Mouse (Mus musculus) adrenal gland, postnatal 10 days (tissue): ENCODE measurements around the gene Cobll1. TPM values are rescaled to one million over a fixed set of nuclear protein-coding genes. Genes with fewer than 3 reads are reported as not detected.
A peak's percentile ranks its signal among the peaks of the same experiment; 100 is the strongest.

ENCODE experiments used
- DNase-seq: peaks from one replicate; pipeline ENCODE4 v3.0.0; 2021; ENCODE audit warnings: mixed read lengths
- total RNA-seq, 2 experiments: library from RNA; stranded (reverse); gene quantifications; 2 replicates each; pipeline ENCODE4 v1.2.3; 2021

Gene Cobll1
- total RNA-seq, 2 experiments from 2014 or later: 106 to 124 TPM

DNA sequence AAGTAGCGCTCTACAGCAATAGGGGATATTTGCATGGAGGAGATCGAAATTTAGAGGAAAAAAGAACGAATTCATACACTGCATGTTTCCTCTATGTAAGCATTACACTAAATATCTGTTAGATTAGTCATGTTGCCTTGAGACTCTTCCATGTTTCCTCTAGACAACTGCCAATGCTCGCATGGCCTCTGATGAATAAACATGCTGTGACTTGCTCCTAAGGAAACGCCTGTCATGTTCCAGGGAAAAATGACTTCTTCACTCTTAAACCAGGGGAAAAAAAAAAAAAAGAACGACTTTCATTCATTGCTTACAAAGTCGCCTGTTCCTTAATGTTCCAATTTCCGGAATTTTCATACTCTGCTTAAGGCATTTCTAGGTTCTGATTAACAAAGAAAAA lies 2.1 kb downstream of the Cobll1 start:
- DNase-seq: peak; percentile 49

GRCm38 (mm10) chr2:65236644-65237043 lies 2.6 kb downstream of the Cobll1 start:
- no peak for DNase-seq

GRCm38 (mm10) chr2:65232756-65233535 lies 6.3 kb downstream of the Cobll1 start:
- DNase-seq: peak; percentile 65

DNA sequence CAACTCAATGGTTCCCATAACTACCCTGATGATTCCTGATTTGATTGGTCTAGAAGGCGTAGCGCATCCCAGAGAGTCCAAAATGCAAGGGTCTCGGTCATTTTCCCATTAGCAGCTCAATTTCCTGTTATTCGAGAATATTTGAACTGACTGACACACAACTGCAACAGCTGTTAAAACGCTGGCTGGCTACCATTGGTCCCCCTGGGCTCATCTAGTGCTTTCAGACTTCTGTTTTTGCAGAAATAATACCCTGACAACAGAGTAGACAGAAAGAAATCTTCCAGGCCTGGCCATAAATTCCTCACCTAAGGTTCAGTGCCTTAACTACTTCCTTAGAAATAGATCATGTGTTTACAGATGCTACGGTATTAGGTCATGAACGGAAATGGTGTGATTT lies 10.8 kb downstream of the Cobll1 start:
- no peak for DNase-seq

DNA sequence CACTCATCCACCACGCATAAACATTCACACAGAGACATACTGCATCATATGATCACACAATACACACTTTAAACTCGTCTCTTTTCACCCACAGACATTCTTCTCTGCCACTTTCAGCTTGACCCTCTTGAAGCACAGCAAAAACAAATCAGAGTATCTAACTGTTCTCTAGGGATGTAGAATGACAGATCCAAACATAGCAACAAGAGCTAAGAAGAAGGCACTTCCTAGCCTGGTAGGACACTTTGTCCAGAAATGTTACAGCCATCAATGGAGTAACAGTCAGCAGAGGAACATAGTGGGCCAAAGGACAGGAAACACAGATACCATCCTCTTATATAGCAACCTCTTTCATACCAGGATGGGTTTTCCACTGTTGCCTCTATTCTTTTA lies 11.3 kb downstream of the Cobll1 start:
- no peak for DNase-seq

- DNase-seq: peak; percentile 31
Measured at GRCm38 (mm10) chr2:65227154-65227897, 11.9 kb downstream of the Cobll1 start.

GRCm38 (mm10) chr2:65226494-65226893 lies 12.7 kb downstream of the Cobll1 start:
- no peak for DNase-seq

GRCm38 (mm10) chr2:65223956-65224735 lies 15.1 kb downstream of the Cobll1 start:
- DNase-seq: peak; percentile 71

- DNase-seq: peak; percentile 43
Measured at GRCm38 (mm10) chr2:65223012-65223411, 16.2 kb downstream of the Cobll1 start.

DNA sequence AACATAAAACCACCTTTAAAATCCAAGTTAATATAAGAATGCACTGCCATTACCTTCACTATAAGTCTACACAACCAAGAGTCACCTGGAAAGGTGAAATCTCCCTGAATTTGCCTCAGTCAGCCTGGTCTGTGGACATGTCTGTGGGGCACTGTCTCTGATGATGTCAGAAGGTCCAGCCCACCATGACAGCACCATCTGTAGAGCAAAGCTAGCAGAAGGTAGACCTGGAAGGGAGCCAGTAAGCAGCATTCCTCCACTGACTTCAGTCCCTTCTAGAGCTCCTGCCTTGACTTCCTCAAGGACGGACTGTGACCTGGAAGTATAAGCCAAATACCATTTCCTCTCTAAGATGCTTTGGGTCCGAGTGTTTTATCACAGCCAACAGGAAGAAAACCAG lies 17.6 kb downstream of the Cobll1 start:
- DNase-seq: no peak

DNA sequence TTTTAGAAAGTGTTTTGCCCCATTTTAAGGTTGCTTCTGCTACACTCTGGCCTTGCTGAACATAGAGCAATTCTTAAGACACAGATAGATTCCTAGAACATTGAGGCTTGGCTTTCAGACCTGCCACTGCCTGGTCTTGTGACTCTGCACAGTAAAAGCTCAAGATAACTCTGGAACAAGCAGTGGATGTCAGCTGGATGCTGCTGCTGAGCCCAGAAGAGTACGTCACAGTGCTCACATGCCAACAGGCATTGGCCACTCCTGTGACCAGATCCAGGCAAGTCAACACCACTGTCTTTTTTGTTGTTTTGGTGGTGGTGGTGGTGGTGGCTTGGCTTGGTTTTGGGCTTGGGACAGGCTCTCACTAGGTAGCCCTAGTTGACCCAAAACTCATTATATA lies 18.6 kb downstream of the Cobll1 start:
- no peak for DNase-seq

- no peak for DNase-seq
Measured at GRCm38 (mm10) chr2:65219375-65220135, 19.6 kb downstream of the Cobll1 start.

GRCm38 (mm10) chr2:65218318-65218717 lies 20.9 kb downstream of the Cobll1 start:
- DNase-seq: peak; percentile 78

DNA sequence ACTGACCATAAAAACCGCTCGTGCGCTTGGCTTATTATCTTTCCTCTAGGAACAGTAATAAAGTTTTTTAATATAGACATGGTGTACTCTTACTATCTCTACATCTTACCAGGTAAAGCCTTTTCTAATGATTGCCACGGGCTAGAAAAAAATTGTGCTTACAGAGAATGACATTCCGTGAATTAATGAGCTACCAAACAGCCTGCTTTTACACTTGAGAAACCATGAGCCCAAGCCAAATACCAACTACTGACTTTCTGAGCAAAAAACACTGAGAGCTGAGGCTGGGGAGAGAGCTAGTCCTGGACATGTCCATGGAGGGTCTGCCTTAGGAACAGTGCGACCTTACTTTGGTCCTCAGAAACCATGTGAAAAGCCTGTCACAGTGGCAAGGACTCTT lies 21.5 kb downstream of the Cobll1 start:
- no peak for DNase-seq

DNA sequence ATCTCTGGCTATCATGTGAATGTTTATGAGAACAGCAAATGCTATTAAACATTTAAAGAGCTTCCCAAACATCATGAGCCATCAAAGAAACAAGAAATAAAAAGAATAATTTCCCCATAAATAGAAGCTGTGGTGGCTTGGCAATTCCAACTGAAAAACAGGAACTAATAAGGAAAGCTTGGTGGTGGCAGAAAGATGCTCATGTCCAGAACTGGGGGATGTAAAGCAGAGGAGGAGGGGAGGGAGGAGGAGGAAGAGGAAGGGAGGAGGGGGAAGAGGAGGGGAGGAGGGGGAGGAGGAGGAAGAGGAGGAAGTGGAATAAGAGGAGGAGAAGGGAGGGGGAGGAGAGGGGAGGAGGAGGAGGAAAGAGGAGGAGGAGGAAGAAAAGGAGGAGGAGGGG lies 23.0 kb downstream of the Cobll1 start:
- no peak for DNase-seq

DNA sequence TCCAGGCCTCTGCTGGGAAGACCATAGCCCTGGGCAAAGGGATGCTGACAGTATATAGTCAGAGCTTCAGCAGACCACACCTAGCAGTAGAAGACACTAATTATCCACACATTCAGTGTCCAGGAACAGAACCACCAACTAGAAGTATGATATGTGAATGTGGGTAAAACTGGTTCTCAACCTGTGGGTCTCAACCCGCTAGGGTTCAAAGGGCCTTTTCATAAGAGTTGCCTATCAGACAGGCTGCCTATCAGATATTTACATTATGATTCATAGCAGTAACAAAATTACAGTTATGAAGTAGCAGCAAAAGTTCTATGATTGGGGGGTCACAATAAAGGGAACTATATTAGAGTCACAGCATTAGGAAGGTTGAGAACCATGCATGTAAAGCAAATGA lies 24.6 kb downstream of the Cobll1 start:
- DNase-seq: no peak

GRCm38 (mm10) chr2:65213675-65214074 lies 25.5 kb downstream of the Cobll1 start:
- DNase-seq: no peak

DNA sequence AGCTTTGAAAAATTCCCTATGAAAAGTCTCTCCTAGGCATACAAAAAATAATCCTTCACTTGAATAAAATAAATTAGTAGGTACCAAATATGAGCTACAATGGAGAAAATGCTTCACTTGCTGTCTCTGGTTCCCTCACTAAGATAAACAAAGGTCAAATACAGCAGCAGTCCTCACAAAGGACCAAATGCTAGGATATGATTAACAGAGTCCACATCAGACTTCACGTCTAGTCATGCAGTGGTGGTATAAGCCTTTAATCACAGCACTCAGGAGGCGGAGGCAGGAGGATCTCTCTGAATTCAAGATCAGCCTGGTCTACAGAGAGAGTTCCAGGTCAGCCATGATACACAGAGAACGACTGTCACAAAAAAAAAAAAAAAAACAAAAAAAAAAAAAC lies 27.6 kb downstream of the Cobll1 start:
- DNase-seq: no peak

DNA sequence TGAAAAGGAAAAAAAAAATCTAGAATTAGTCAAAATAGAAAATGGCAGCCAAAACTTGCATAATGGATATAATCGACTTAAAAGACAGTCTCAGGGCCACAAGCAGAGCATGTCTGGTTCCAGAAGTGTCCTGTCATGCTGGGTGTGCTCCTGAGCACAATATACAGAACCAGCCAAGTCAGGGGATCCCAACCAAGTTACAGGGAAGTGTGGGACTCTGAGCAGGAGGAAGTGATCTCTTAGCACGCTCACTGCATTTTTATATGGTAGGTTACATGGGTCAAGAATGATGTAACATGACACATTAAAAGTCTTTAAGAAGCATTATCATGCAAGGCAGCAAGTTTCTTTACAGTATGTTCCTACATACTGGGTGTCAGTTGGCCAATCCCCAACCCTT lies 31.5 kb downstream of the Cobll1 start:
- no peak for DNase-seq

GRCm38 (mm10) chr2:65203699-65204098 lies 35.5 kb downstream of the Cobll1 start:
- DNase-seq: no peak

DNA sequence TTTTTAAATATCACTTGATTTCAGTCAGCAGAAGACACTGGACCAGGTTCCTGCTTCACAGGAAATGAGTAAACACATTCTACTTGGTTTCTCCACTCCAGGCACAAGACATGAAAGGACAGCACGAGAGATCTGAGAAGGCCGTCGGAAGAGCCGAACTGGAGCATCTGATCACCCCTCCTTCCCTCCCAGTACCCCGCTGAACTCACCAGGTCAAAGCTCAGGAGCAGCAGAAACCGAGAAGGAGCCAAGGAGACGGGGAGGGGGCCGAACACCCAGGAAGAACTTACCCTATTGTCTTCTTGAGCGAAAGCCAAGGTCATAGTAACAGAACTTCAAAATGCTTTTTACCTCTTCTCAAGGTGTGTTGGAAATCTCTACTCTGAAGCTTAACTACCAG lies 39.5 kb downstream of the Cobll1 start:
- no peak for DNase-seq

DNA sequence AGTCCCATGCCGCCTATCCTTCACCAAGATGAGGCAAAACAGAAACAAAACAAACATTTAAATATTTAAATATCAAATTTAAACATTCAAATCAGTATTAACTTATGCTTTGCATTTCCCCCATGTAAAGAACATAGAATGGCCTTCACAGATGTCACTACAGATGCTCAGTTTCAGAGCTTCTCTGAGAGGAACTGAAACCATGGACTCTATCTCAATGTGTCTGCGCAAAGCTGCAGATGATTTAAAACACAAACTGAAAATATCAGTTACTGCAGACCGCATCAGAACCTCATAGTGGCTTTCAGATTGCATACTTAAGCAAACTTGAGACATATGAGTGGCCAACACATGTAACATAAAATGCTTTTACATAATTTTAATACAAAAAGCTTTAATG lies 40.6 kb downstream of the Cobll1 start:
- DNase-seq: no peak
